Mouse (Mus musculus) spleen, embryonic (tissue): ENCODE data around the gene Adamts7.

ENCODE experiments used
- CTCF ChIA-PET: fragments of 350-600 bp; sonication (Branson Sonifier 250); formaldehyde crosslinking; loops from one replicate; lab custom pipeline; 2022; lab: Charles Lee

Adamts7 gene

DNA sequence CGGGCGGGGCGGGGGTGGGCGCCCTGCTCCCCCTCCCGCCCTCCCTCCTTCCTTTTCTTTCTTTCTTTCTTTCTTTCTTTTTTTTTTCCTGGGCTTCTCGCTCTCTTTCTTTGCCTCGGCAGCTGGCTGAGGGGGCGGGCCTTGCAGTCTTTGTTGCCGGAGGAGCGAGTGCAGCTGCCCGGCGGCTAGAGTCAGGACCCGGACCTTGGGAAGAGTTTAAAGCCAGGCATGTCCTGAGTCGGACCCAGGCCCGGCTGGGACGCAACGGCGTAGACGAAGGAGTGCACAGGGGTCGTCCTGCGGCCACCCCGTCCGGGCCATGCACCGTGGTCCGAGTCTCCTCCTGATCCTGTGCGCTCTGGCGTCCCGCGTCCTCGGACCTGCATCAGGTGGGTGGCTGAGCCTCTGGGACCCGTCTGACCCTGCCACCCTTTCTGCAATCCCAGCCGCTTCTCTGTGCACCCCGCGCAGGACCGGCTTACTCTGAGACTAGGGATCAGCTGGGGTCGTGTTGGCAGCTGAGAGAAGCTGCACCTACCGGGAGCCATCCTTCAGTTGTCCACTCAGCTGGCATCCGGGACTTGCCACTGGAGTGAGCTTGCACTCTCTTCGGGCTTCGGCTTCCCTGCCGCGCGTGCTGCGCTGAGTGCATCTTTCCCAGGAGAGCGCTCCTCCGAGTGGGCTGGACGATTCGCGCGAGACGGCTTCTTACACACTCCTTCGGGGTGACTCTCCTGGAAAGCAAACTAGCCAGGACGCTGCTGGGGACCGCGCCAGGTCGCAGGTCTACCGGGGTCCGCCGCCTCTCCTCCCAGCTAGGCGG is at the start of gene Adamts7:
Gene Adamts7, plus strand, starts transcription at position 144 of the 823 bp plus-strand sequence.
- CTCF ChIA-PET: no interaction called here

DNA sequence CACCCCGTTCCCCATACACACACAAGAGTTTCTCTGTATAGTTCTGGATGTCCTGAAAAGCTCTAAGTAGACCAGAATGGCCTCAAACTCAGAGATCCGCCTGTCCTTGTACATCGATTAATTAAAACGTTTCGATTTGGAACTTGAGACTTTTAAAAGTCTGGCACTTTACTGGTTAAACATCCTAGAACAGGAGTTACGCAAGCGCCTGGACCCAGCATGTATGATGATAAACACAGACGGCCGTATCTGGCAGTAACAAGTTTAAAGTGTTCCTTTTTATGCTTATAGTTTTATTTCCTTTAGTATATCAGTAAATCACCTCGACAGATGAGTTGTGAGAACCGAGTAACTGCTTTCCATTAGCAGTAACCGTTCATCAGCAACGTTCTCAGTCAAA is 49.7 kb upstream of the Adamts7 start:
- CTCF ChIA-PET: interaction anchor here (1.0 to 2.2 kb wide), 2 partner anchors 13 to 18 kb away, joined by 3 to 12 read pairs; no protein-coding TSS in a partner anchor

DNA sequence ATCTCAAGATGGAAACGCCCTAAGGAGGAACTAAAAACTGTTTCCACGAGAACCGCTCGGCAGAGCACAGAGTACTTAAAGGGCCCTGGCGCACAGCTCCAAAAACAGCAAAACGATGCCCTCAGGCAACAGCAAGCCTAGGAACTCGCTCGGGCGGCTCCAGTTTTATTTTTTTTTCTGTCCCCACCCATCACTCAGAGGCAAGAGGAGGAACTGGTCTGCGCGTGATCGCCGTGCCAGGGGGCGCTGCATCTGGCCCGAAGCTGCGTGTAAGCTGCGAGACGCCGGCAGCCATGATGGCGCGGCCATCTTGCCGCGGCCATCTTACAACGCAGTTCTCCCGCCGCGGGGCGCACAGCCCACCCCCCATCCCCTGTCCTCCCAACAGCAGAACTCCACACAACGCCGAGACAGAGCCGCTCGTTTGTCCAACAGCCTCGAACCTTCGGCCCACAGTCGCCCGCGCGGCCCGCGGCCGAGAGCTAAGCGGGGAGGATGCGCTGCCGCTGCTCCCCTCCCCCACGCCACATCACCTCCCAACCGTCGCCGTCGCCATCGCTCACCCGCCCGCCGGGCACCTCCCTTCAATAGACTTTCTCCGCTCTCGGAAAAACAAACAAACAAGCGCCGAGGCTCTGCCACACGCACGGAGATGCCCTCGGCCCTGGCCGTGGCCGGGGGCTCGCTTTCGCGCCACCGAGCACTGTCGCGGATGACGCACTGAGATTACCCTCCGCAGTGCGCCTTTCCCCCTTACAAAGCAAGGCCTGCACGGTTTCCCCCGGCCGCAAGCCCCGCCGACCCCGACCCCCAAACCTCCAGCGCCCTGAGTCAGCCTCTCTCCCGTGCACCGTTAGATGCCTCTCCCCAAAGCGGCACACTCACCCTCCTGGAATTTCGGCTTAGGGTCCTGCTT is 49.0 kb upstream of the Adamts7 start:
- CTCF ChIA-PET: interaction anchor here (0.7 to 2.2 kb wide), 3 partner anchors 13 to 103 kb away, joined by 4 to 12 read pairs (median 4); no protein-coding TSS in a partner anchor

DNA sequence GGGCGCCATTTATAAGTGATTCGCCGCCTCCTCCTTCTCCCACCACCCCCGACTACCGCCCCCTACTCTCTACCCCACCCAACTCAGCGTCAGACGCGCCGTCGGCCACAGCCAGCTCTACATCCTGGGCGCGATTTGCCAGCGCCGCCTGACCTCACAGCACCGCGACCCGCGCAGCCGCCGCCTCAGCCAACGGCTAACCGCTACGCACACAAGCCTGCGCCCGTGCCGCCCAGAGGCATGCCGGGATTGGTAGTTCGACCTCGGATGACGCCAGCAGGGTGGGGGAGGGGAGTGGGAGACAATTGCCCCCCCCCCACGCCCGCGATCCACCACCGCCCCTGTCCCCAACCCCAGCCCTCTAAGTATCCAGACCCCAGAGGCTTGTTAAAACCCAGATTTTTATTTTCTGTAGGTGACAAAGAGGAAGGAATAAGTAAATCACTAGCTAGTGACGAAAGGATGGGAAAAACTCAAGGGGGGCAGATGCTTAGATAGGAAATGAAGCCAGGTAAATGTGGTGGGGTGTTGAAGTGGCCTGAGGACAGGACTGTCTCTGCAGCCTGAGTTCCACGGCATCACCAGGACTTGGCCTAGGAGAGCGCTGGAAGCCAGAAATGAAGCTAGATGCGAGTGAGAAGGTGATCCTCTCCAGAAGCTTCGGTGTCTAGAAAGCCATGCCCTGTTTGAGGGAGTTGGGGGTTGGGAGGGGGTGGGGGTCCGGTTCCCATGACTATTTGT is 48.1 kb upstream of the Adamts7 start, which contains the start of gene Morf4l1:
Gene Morf4l1, minus strand, starts transcription at position 208 of the 741 bp plus-strand sequence.
- CTCF ChIA-PET: interaction anchor here (0.6 to 1.0 kb wide), 5 partner anchors 12 to 104 kb away, joined by 3 to 8 read pairs (median 4); no protein-coding TSS in a partner anchor

DNA sequence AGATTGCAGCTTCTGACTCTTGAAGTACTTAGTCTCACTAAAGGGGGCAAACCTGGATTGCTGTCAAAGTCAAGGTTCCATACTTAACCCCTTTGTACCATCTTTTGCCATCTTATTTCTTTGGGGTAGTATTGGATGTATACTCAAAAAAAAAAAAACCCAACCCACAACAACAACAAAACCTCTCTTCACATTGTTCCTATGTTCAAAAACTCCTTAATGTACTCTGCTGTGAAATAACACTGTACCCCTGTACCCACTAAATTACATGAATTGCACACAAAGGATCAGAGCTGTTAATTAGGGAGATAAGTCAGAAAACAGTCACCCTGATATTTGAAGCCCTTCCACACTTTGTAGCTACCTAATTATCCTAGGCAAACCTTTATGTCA is 47.6 kb upstream of the Adamts7 start:
- CTCF ChIA-PET: interaction anchor here (0.6 to 1.0 kb wide), 3 partner anchors 11 to 53 kb away, joined by 3 to 8 read pairs (median 4); no protein-coding TSS in a partner anchor

DNA sequence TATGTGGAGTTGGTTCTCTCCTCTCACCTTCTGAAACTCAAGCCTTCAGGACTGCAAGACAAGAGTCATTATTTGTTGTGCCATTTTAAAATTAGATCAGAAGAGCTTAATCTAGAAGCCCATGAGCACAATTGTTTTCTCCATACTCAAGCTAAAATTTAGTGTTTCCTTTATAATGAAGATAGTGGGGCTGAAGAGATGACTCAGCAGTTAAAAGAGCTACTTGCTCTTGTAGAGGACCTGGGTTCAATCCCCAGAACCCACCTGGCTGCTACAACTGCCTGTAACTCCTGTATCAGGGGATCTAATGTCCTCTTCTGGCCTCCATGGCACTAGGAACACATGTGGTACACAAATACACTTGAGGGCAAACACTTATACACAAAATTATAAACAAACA is 45.6 kb upstream of the Adamts7 start:
- CTCF ChIA-PET: interaction anchor here (0.5 to 0.9 kb wide), 2 partner anchors 10 to 11 kb away, joined by 6 to 7 read pairs; no protein-coding TSS in a partner anchor

DNA sequence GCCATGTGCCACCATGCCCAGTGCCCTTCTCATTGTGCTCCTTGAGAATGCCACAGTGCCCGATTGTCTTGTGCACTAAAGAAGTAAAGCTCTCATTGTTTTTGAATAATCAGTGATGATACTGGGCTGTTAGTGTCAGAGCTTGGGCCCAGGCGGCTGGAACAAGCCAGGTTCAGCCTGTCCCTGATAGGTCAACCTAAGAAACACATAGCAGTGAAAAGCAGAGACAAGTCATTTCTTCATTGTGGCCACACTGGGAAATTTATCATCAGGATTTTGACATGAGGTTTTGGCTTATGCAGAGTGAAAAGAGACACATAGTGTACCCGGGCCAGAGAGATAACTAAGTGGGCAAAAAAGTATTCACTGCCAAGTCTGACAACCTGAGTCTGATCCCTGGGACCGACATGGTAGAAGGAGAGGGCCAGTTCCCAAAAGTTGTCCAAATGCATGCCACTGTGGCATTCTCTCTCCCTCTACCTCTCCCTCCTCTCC is 40.6 kb upstream of the Adamts7 start:
- CTCF ChIA-PET: no interaction called here

DNA sequence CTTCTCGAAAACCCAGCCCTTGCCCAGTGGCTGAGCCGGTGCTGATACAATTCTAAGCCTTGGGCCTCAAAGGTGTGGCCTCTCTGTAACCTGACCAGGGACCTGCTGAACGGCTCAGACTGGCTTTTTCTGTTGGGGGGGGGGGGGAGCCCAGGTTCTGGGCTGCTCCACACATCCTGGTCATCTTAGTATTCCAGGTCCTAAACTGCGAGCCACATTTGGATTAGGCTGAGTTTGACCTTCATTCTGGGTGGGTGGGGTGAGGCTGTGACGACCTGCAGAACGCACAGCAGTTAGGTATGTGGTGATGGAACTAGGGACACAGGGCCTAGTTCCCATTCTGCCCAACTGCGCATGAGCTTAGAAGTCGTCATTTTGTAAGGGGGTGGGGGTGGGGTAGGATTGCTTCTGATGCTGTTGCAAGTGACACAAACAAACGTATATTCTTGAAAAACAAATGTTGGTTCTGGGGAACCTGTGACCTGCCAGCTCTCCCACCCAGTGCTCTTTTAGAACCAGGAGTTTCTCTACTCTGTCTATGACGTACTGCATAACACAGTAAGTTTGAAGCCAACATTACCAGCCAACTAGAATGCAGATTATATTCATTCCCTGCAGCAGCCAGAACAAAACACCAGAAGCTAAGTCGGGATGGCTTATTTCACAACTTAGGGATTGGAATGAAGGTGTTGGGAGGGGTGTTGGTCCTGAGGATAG is 38.6 kb upstream of the Adamts7 start:
- CTCF ChIA-PET: no interaction called here

DNA sequence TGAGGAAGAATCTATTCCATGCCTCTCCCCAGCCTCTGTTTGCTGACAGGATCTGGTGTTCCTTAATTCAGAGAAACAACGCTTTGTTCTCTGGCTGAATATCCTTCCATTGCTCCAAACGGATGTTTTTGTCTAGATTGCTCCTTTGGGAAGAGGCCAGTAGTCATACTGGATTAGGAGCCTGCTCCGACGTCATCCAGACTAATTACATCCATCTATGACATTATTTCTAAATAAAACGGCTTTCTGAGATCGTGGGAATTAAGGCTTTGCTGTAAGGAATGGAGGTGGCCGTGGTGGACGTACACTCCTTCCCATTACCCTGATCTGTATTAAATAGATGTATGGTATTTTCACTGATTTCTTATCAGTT is 38.0 kb upstream of the Adamts7 start:
- CTCF ChIA-PET: no interaction called here

DNA sequence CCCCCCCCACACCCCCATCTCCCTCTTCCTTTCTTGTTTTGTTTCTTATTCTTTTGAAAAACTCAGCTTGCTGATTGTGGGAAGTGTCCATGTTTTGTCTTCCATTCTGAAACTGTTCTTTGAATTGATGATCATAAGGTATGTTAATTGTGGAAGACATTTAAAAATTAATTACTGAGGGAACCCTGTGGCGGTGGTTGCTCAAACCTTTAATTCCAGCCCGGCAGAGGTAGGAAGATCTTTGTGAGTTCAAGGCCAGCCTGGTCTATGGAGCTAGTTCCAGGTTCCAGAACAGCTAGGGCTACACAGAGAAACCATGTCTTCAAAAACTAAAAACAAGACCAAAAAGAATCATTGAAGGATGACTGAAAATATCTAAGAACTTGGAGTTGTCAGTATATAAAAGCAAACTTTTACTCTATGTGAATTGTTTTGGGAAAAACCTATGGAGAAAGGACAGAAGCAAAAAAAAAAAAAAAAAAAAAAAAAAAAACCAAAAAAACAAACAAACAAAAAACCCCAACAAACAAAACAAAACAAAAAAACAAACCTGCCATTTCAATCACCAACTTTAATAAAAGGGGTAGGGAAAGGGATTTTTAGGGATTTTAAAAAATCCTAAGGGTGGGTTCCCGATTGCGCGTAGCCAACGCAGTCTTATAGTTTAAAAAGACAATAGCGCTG is 37.3 kb upstream of the Adamts7 start:
- CTCF ChIA-PET: interaction anchor here (0.7 to 2.4 kb wide), 2 partner anchors 13 to 217 kb away, joined by 3 to 12 read pairs; no protein-coding TSS in a partner anchor

DNA sequence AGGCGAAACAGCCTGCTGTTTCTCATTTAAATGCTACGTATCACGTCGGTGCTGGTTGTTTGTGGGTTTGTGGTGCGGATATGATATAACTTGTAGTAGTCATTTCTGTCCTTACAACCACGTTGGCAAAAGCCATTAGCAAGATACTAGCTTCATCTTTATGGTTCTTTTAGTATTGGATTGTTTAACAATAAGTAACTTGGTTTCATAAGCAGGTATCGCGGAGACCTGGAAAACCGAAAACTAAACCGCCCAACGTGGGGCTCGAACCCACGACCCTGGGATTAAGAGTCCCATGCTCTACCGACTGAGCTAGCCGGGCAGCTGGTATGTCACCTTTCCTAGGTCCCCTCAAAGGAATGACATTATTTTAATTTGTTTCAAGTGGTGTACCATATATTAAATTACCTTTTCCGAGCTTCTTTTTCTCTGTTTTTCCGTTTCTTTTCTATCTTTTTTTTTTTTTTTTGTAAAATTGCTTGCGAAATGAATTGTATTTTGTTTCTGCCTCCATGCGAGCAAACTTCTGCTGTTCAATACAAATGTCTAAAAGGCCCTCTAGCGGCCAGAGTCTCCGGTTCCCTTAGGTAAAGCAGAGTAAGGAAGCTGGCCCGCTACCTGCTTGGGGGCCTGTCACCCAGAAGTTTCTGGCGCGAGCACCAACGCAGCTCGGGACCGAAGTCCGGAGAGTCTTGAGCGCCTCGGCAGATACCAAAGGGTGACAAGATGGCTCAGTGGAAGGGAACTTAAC is 36.4 kb upstream of the Adamts7 start:
- CTCF ChIA-PET: interaction anchor here (0.6 to 2.4 kb wide), 9 partner anchors 9 to 299 kb away, joined by 3 to 12 read pairs (median 4); partner anchors contain the start of gene Morf4l1

DNA sequence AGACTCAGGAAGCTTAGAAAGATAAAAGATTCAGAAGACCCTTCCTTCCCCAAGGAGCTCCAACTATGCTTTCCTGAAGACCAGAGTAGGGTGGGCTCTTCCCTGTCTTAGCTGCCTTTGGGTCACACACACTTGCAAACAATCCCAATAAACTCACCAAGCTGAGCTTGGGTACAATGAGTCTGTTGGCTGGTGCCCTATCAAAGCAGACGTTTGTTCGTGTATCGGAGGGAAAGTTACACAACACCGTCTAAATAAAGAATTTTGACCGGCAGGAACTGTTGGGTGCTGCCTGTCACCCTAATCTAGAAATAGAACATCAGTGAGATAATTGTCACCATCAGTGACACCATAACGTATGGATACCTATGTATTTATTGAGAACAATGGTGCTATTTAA is 35.7 kb upstream of the Adamts7 start:
- CTCF ChIA-PET: interaction anchor here (0.9 to 2.4 kb wide), 5 partner anchors 10 to 300 kb away, joined by 4 to 12 read pairs (median 6); partner anchors contain the start of gene Morf4l1

DNA sequence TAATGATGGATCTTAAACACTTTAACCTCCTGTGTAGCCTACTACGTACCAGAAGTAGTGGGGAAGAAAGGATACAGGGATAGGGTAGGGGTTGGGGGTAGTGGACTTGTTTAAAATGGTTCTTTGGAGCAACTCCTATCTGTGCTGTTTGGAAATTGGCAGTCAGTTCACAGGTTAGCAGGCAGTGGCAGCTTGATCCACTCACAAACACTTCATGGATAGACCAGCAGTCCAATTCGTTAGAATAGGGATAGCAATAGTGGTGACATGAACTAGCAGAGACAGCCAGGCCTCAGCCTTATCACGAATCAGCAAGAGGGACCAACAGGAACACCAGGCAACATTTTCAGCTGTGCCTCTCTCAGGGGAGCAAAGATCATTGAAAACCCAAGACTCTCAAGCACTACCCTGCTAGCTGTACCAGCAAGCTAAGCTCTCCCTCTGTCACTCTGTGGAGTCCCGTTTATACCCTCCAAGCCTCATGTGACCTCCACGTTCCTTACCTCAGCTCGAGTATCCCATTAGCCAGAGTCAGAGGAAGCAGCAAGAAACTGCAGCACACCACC is 34.1 kb upstream of the Adamts7 start:
- CTCF ChIA-PET: no interaction called here

DNA sequence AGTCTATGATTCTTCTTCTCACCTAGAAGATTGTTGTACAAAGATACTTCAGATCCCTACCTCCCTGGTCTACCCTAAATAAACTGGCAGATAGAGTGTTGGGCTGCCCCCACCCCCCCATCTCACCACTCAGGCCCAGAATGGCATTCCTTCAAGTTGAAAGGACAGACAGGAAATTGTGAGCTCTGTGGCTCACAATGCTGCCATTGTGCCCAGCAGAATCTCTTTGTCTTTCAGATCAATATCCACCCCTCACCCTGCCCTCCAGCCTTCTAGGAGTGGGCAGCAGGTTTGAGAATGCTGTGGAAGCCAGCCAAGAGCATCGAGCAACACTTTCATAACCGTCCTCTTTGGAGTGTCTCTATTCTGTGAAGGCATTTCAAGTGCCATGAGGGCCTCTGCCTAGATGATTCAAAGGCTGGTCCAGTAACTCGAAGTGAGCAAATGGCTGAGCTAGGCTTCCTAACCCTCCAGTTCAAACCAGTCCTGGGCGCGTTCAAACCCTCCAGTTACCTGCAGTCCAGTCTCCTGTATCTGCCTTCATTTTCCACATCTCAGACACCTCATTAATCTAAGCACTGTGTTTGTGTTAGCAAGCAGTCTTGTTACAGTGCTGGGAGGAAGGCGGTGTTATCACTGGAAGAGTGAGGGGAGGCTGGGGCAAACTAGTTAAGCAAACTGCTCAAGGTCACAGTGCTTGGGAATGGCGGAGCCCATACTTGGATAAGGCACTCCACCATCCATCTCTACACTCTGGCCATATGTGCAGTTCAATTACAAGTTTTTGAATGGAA is 29.1 kb upstream of the Adamts7 start:
- CTCF ChIA-PET: no interaction called here

DNA sequence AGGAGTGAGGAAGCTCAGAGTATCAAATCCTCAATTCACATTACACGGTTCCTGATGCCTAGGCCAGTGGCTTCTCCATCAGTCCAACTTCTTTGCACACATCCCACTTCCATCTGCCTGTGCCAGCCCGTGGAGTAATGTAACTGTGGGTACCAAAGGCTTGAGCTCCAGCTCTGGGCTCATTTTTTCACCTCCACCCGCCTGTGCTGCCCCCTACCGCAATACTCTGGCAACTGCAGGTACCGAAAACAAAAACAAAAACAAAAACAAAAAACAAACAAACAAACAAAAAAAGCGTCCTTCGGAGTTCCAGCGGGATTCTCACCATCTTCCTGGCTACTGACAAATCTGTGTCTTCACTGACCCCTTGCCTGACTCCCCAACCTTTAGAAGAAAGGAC is 27.4 kb upstream of the Adamts7 start:
- CTCF ChIA-PET: no interaction called here

DNA sequence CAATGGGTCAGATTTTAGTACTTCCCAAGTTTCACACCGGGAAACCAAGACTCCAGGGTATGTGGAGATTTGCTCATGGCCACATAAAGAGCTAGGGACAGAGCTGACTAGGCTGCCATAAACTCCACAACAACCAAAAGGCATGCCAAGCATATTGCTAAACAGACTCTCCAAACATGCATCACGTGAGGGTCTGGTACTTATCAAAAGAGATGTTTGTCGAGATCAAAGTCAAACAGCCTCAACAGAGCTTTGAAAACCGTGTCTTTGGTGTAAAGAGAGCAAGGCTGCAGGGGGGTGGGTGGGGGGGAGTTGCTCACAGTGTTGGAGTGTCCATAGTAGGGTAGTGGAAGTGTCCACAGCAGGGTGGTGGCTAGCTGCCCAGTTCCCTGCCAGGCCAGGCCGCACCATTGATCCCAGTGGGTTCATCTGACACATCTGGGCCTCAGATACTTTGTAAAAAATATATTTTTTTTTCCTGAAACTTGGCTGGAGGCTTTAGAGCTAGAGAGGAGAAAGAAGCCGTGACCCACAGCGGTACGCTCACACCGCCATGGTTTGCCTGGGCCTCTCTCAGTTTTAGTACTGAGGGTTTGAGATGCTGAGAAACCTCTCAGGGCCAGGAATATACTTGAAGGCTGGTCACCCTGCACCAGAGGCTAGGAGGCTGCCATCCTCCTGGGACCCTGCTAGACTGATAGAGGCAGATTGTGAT is 26.7 kb upstream of the Adamts7 start:
- CTCF ChIA-PET: no interaction called here

DNA sequence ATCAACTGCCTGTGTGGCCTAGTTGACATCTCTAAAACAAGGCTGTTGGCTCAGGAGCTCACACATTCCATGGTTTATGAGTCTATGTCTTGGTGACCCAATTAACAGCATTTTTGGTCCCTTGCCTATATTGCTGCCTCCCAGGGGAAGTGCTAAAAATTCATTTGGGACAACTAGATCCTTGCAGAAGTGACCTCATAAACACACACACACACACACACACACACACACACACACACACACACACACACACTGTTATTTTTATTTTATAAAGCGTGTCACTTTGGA is 26.2 kb upstream of the Adamts7 start:
- CTCF ChIA-PET: no interaction called here
